In the genomic region with DNA sequence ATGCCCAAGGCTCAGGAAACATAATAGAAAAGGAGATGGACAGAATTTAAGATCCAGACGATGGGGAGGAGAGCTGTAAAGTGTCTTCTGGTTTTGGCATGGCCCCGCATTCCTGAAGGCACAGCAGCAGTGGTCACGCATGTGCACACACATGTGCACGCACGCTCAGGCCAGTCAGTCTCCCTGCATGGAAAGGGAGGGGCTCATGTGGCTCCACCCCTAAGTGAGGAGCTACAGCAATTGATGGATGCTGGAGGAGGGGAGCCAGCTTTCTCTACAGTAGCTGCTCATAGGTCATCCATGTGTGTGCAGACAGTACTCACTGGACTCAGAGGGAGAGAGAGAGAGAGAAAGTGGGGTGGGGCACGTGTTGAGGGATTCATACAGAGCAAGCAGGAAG, we compare ENCODE assay signal across 26 mouse cellular contexts. TPM values are rescaled to one million over a fixed set of nuclear protein-coding genes. Genes with fewer than 3 reads are reported as not detected.
DNase-seq lines count a peak whose midpoint lies in the region; ATAC-seq and TF ChIP-seq lines count a peak whose summit lies in the region.
"Had no signal": no experiment of that assay in that cellular context is flagged by ENCODE, and none has a peak within 500 bp of the region (broad histone marks: within the 10 kb centered on the region; RNA-seq: fewer than 3 reads in every experiment).

No protein-coding gene starts in this region.

- H3K9ac ChIP-seq in embryonic facial prominence, embryonic 11.5 days (replicated peaks; ENCODE audit: low read length) = no peak overlapping the region
- no peak overlapping the region for H3K9ac ChIP-seq in lung, embryonic 14.5 days
- no peak overlapping the region for H3K9ac ChIP-seq in midbrain, embryonic 13.5 days (replicated peaks)
- H3K9ac ChIP-seq in midbrain, embryonic 16.5 days (ENCODE audit: low read depth, low read length) = no peak overlapping the region
- H3K9ac ChIP-seq in midbrain, embryonic 15.5 days = no peak overlapping the region
- H3K9ac ChIP-seq: embryonic facial prominence, embryonic 12.5 days; heart, embryonic 15.5 days; hindbrain, embryonic 12.5 days; liver, embryonic 14.5 days had no signal

- no peak overlapping the region for H3K27ac ChIP-seq in embryonic facial prominence, embryonic 11.5 days (replicated peaks; ENCODE audit: low read depth, low read length)
- no peak overlapping the region for H3K27ac ChIP-seq in embryonic facial prominence, embryonic 10.5 days (replicated peaks)
- no peak overlapping the region for H3K27ac ChIP-seq in lung, embryonic 14.5 days (ENCODE audit: low read depth)
- no peak overlapping the region for H3K27ac ChIP-seq in midbrain, embryonic 13.5 days
- H3K27ac ChIP-seq in midbrain, embryonic 16.5 days (ENCODE audit: low read length) = no peak overlapping the region
- H3K27ac ChIP-seq in midbrain, embryonic 15.5 days = no peak overlapping the region
- H3K27ac ChIP-seq: embryonic facial prominence, embryonic 12.5 days; heart, embryonic 10.5 days; heart, embryonic 15.5 days; hindbrain, embryonic 12.5 days; liver, embryonic 14.5 days had no signal

- 0 out of 2 replicates have a peak, but pooled peaks have one; percentile 18 for ATAC-seq in embryonic facial prominence, embryonic 11.5 days (replicated peaks; ENCODE audit: insufficient number of reproducible peaks, low FRiP score, low TSS enrichment, low read depth)
- ATAC-seq in lung, embryonic 14.5 days (ENCODE audit: insufficient read depth) = peak; percentile 35; the same call in 1 of the 2 replicates
- ATAC-seq in midbrain, embryonic 13.5 days = peak; percentile 50; the same call in 1 of the 2 replicates
- no peak; the same call in 1 of the 2 replicates for ATAC-seq in midbrain, embryonic 16.5 days
- ATAC-seq in midbrain, embryonic 15.5 days (replicated peaks) = 0 out of 2 replicates have a peak, but pooled peaks have one; percentile 33
- ATAC-seq: forebrain, embryonic 14.5 days had no signal

- H3K27me3 ChIP-seq in embryonic facial prominence, embryonic 11.5 days (ENCODE audit: control insufficient read depth, insufficient read depth, low read length) = no peaks in the 10 kb centered on the region
- no peaks in the 10 kb centered on the region for H3K27me3 ChIP-seq in embryonic facial prominence, embryonic 10.5 days (replicated peaks; ENCODE audit: low read depth, poor library complexity, severe bottlenecking)
- no peaks in the 10 kb centered on the region for H3K27me3 ChIP-seq in lung, embryonic 14.5 days (ENCODE audit: insufficient read depth, low read length)
- H3K27me3 ChIP-seq in midbrain, embryonic 13.5 days = no peaks in the 10 kb centered on the region
- H3K27me3 ChIP-seq in midbrain, embryonic 16.5 days (ENCODE audit: control insufficient read depth, insufficient read depth, low read depth, low read length) = no peaks in the 10 kb centered on the region
- H3K27me3 ChIP-seq in midbrain, embryonic 15.5 days (replicated peaks) = no peaks in the 10 kb centered on the region
- H3K27me3 ChIP-seq: CH12.LX; embryonic facial prominence, embryonic 12.5 days; heart, embryonic 15.5 days; hindbrain, embryonic 12.5 days had no signal

- H3K4me2 ChIP-seq in embryonic facial prominence, embryonic 11.5 days (ENCODE audit: low read depth, low read length) = no peak overlapping the region
- H3K4me2 ChIP-seq in lung, embryonic 14.5 days = no peak overlapping the region
- no peak overlapping the region for H3K4me2 ChIP-seq in midbrain, embryonic 13.5 days (replicated peaks)
- no peak overlapping the region for H3K4me2 ChIP-seq in midbrain, embryonic 16.5 days (ENCODE audit: low read length)
- H3K4me2 ChIP-seq in midbrain, embryonic 15.5 days = no peak overlapping the region
- H3K4me2 ChIP-seq: embryonic facial prominence, embryonic 12.5 days; heart, embryonic 15.5 days; hindbrain, embryonic 12.5 days had no signal

- TF ChIP-seq CTCF in lung, embryonic 14.5 days (IDR thresholded peaks at IDR 0.05; ENCODE audit: low read depth) = no peak

- 81% methylated on average over 6 of the region's 6 CpGs for WGBS in embryonic facial prominence, embryonic 11.5 days
- 87% methylated on average over 6 of the region's 6 CpGs for WGBS in embryonic facial prominence, embryonic 10.5 days
- 84% methylated on average over 6 of the region's 6 CpGs for WGBS in lung, embryonic 14.5 days
- WGBS in midbrain, embryonic 13.5 days = 91% methylated on average over 6 of the region's 6 CpGs
- 92% methylated on average over 6 of the region's 6 CpGs for WGBS in midbrain, embryonic 16.5 days
- WGBS in midbrain, embryonic 15.5 days = 88% methylated on average over 6 of the region's 6 CpGs

- H3K9me3 ChIP-seq in embryonic facial prominence, embryonic 11.5 days (replicated peaks; ENCODE audit: control insufficient read depth, low read length) = no peaks in the 10 kb centered on the region; the same call in 1 of the 2 replicates
- no peaks in the 10 kb centered on the region for H3K9me3 ChIP-seq in embryonic facial prominence, embryonic 10.5 days
- H3K9me3 ChIP-seq in lung, embryonic 14.5 days (ENCODE audit: low read depth, low read length) = no peaks in the 10 kb centered on the region
- H3K9me3 ChIP-seq in midbrain, embryonic 13.5 days = no peaks in the 10 kb centered on the region
- no peaks in the 10 kb centered on the region for H3K9me3 ChIP-seq in midbrain, embryonic 16.5 days (replicated peaks; ENCODE audit: control insufficient read depth, low read length, poor library complexity, severe bottlenecking)
- H3K9me3 ChIP-seq in midbrain, embryonic 15.5 days = no peaks in the 10 kb centered on the region
- H3K9me3 ChIP-seq: embryonic facial prominence, embryonic 12.5 days; heart, embryonic 10.5 days; heart, embryonic 15.5 days; hindbrain, embryonic 12.5 days had no signal

- no peaks in the 10 kb centered on the region for H3K36me3 ChIP-seq in embryonic facial prominence, embryonic 11.5 days (replicated peaks; ENCODE audit: control insufficient read depth, insufficient read depth, low read depth, low read length)
- no peaks in the 10 kb centered on the region for H3K36me3 ChIP-seq in embryonic facial prominence, embryonic 10.5 days (replicated peaks)
- H3K36me3 ChIP-seq in lung, embryonic 14.5 days (ENCODE audit: insufficient read depth) = no peaks in the 10 kb centered on the region
- no peaks in the 10 kb centered on the region for H3K36me3 ChIP-seq in midbrain, embryonic 13.5 days
- H3K36me3 ChIP-seq in midbrain, embryonic 16.5 days (ENCODE audit: control insufficient read depth, insufficient read depth, low read length) = no peaks in the 10 kb centered on the region
- H3K36me3 ChIP-seq in midbrain, embryonic 15.5 days (replicated peaks) = no peaks in the 10 kb centered on the region
- H3K36me3 ChIP-seq: embryonic facial prominence, embryonic 12.5 days; heart, embryonic 10.5 days; heart, embryonic 15.5 days; hindbrain, embryonic 12.5 days had no signal

- no peak for DNase-seq in embryonic facial prominence, embryonic 11.5 days (ENCODE audit: low spot score)
- no peak for DNase-seq in embryonic facial prominence, embryonic 10.5 days (ENCODE audit: low spot score)
- no peak for DNase-seq in lung, embryonic 14.5 days
- no peak for DNase-seq in lung, postnatal 10 days
- DNase-seq in adrenal gland, postnatal 4 days (ENCODE audit: low spot score in 2 of 2) = no peak
- DNase-seq: adrenal gland, adult 8-10 months; cerebellum, adult 8-10 months; cerebellum, postnatal 25 days; gastrocnemius, postnatal 14 days; liver; lung, adult 2 months; lung, postnatal 4 days; retina, postnatal 1 day; right cerebral cortex, postnatal 14 days; thymus, adult 2 months; thymus, postnatal 36 days had no signal

- H3K4me3 ChIP-seq in embryonic facial prominence, embryonic 11.5 days (ENCODE audit: low read depth, low read length) = no peak overlapping the region
- no peak overlapping the region for H3K4me3 ChIP-seq in embryonic facial prominence, embryonic 10.5 days
- H3K4me3 ChIP-seq in lung, embryonic 14.5 days (ENCODE audit: low read depth, low read length) = no peak overlapping the region
- no peak overlapping the region for H3K4me3 ChIP-seq in midbrain, embryonic 13.5 days (replicated peaks)
- no peak overlapping the region for H3K4me3 ChIP-seq in midbrain, embryonic 16.5 days (ENCODE audit: low read depth, low read length)
- H3K4me3 ChIP-seq in midbrain, embryonic 15.5 days = no peak overlapping the region
- H3K4me3 ChIP-seq: embryonic facial prominence, embryonic 12.5 days; heart, embryonic 10.5 days; heart, embryonic 15.5 days; hindbrain, embryonic 12.5 days had no signal

- H3K4me1 ChIP-seq in embryonic facial prominence, embryonic 11.5 days (ENCODE audit: control insufficient read depth, insufficient read depth, low read length) = no peaks in the 10 kb centered on the region
- no peaks in the 10 kb centered on the region for H3K4me1 ChIP-seq in embryonic facial prominence, embryonic 10.5 days
- H3K4me1 ChIP-seq in lung, embryonic 14.5 days (ENCODE audit: insufficient read depth) = peaks cover 3% of the 10 kb centered on the region; the same call in 1 of the 2 replicates
- H3K4me1 ChIP-seq in midbrain, embryonic 13.5 days (replicated peaks) = no peaks in the 10 kb centered on the region
- no peaks in the 10 kb centered on the region for H3K4me1 ChIP-seq in midbrain, embryonic 16.5 days (ENCODE audit: control insufficient read depth, insufficient read depth, low read length)
- no peaks in the 10 kb centered on the region for H3K4me1 ChIP-seq in midbrain, embryonic 15.5 days
- H3K4me1 ChIP-seq: embryonic facial prominence, embryonic 12.5 days; heart, embryonic 10.5 days; heart, embryonic 15.5 days; hindbrain, embryonic 12.5 days had no signal

RNA-seq across cellular contexts. Expression of a gene that starts 56.6 kb away (rescaled TPM):
- 56.2 and 61.1 TPM in 2 replicates for polyA plus RNA-seq in embryonic facial prominence, embryonic 11.5 days (2014; fragmentation: Nextera tagmentation; extraction: Ambion mirVana)
- 42.0 and 47.1 TPM in 2 replicates for polyA plus RNA-seq in embryonic facial prominence, embryonic 10.5 days (2016; fragmentation: Nextera tagmentation; extraction: Ambion mirVana)
- 45.1 and 54.3 TPM in 2 replicates for polyA plus RNA-seq in lung, embryonic 14.5 days (2014; fragmentation: Nextera tagmentation; extraction: Ambion mirVana)
- 39.9 and 41.8 TPM in 2 replicates for polyA plus RNA-seq in midbrain, embryonic 13.5 days (2015; fragmentation: Nextera tagmentation; extraction: Ambion mirVana)
- 33.5 and 38.3 TPM in 2 replicates for polyA plus RNA-seq in midbrain, embryonic 16.5 days (2015; fragmentation: Nextera tagmentation; extraction: Ambion mirVana)
- polyA plus RNA-seq in midbrain, embryonic 15.5 days (2015; fragmentation: Nextera tagmentation; extraction: Ambion mirVana) = 38.2 and 42.1 TPM in 2 replicates
- total RNA-seq in adrenal gland, postnatal 4 days (2021) = 10 to 100 TPM; 51.4 to 67.5 TPM
